Comparison of ENCODE assay signal across 16 mouse cellular contexts in genomic region chr2:181193044-181193443, GRCm38 (mm10). TPM values are rescaled to one million over a fixed set of nuclear protein-coding genes. Genes with fewer than 3 reads are reported as not detected.
"Had no signal": no experiment of that assay in that cellular context is flagged by ENCODE, and none has a peak within 500 bp of the region (broad histone marks: within the 10 kb centered on the region; RNA-seq: fewer than 3 reads in every experiment).

No protein-coding gene starts in this region.

- H3K9ac ChIP-seq: intestine, embryonic 15.5 days; liver, embryonic 13.5 days; liver, postnatal 0 days; lung, embryonic 15.5 days; midbrain, embryonic 15.5 days; neural tube, embryonic 13.5 days had no signal

- H3K27me3 ChIP-seq: intestine, embryonic 15.5 days; lung, embryonic 15.5 days; midbrain, embryonic 15.5 days; neural tube, embryonic 13.5 days had no signal

- H3K27ac ChIP-seq: intestine, embryonic 15.5 days; layer of hippocampus, adult 2 months; limb, embryonic 10.5 days; liver, embryonic 13.5 days; lung, embryonic 15.5 days; midbrain, embryonic 10.5 days; midbrain, embryonic 15.5 days; neural tube, embryonic 13.5 days had no signal

- ATAC-seq: intestine, embryonic 15.5 days; liver, postnatal 0 days; midbrain, embryonic 15.5 days had no signal

- H3K4me3 ChIP-seq: intestine, embryonic 15.5 days; layer of hippocampus, adult 2 months; limb, embryonic 10.5 days; liver, embryonic 13.5 days; lung, embryonic 15.5 days; midbrain, embryonic 10.5 days; midbrain, embryonic 15.5 days; neural tube, embryonic 13.5 days had no signal

- H3K36me3 ChIP-seq: intestine, embryonic 15.5 days; liver, embryonic 13.5 days had no signal

- H3K9me3 ChIP-seq: intestine, embryonic 15.5 days; limb, embryonic 10.5 days; liver, embryonic 13.5 days; lung, embryonic 15.5 days; midbrain, embryonic 10.5 days; midbrain, embryonic 15.5 days; neural tube, embryonic 13.5 days had no signal

- H3K4me2 ChIP-seq: intestine, embryonic 15.5 days; liver, embryonic 13.5 days; lung, embryonic 15.5 days; midbrain, embryonic 15.5 days; neural tube, embryonic 13.5 days had no signal

- DNase-seq: kidney, adult 18-20 months; kidney, postnatal 10 days; kidney, postnatal 4 days; liver, embryonic 13.5 days; liver, postnatal 0 days; right cerebral cortex, postnatal 14 days; thymus, postnatal 25 days had no signal

RNA-seq across cellular contexts. Expression of gene Ptk6, which starts 9.5 kb away (rescaled TPM):
- total RNA-seq: layer of hippocampus, postnatal 10 days had no signal
- polyA plus RNA-seq: kidney, embryonic 14.5 days; limb, embryonic 10.5 days; midbrain, embryonic 10.5 days; midbrain, embryonic 15.5 days; neural tube, embryonic 13.5 days had no signal

RNA-seq across cellular contexts. Expression of gene Fndc11, which starts 26.8 kb away (rescaled TPM):
- total RNA-seq: layer of hippocampus, adult 2 months; layer of hippocampus, postnatal 10 days had no signal
- polyA plus RNA-seq: intestine, embryonic 15.5 days; liver, embryonic 13.5 days; neural tube, embryonic 13.5 days had no signal

RNA-seq across cellular contexts. Expression of gene Eef1a2, which starts 36.2 kb away (rescaled TPM):
- polyA plus RNA-seq: kidney, embryonic 14.5 days; limb, embryonic 10.5 days; liver, embryonic 13.5 days; liver, postnatal 0 days; midbrain, embryonic 10.5 days had no signal
